Mouse (Mus musculus) testis, adult 2 months (tissue): Measurements from ENCODE around the gene Foxd1. TPM values are rescaled to one million over a fixed set of nuclear protein-coding genes. Genes with fewer than 3 reads are reported as not detected.
A peak's percentile ranks its signal among the peaks of the same experiment; 100 is the strongest.

Experiments used
- H3K27ac ChIP-seq: fragments of 200-500 bp; 2 replicates; pipeline ENCODE4 v1.5.1; 2012; ENCODE audit warnings: low read depth, low read length; ENCODE audit not compliant: control insufficient read depth, insufficient read depth
- H3K27me3 ChIP-seq: fragments of 200-500 bp; 2 replicates; pipeline ENCODE4 v1.6.1; 2012; ENCODE audit warnings: mild to moderate bottlenecking, low read length, moderate library complexity; ENCODE audit not compliant: control insufficient read depth, insufficient read depth
- H3K36me3 ChIP-seq: fragments of 200-500 bp; 2 replicates; pipeline ENCODE4 v1.6.1; 2012; ENCODE audit warnings: mild to moderate bottlenecking, low read length; ENCODE audit not compliant: control insufficient read depth, insufficient read depth
- H3K4me1 ChIP-seq: fragments of 200-500 bp; 2 replicates; pipeline ENCODE4 v1.6.1; 2012; ENCODE audit warnings: low read length; ENCODE audit not compliant: control insufficient read depth, insufficient read depth
- H3K4me3 ChIP-seq: fragments of 200-500 bp; 2 replicates; pipeline ENCODE4 v1.5.1; 2012; ENCODE audit warnings: low read depth, mild to moderate bottlenecking, low read length, moderate library complexity, mixed read lengths; ENCODE audit not compliant: control insufficient read depth
- CTCF ChIP-seq: fragments of 200-500 bp; IDR thresholded peaks from 2 replicates; pipeline ENCODE4 v1.5.1; 2012; ENCODE audit warnings: low read depth, mild to moderate bottlenecking, inconsistent platforms, low read length, moderate library complexity; ENCODE audit not compliant: control insufficient read depth, insufficient read depth, insufficient replicate concordance
- POLR2A ChIP-seq: fragments of 200-500 bp; IDR thresholded peaks from 2 replicates; pipeline ENCODE4 v1.6.1; 2012; ENCODE audit warnings: low read depth, mild to moderate bottlenecking, inconsistent platforms, low read length, moderate library complexity; ENCODE audit not compliant: control insufficient read depth
- polyA plus RNA-seq: library from polyadenylated mRNA; depleted of rRNA; stranded (reverse); fragments of >200 nt; gene quantifications from 2 replicates; pipeline ENCODE4 v1.2.3, GENCODE M21; 2012

Gene Foxd1
- polyA plus RNA-seq, 1 experiment: not detected

DNA sequence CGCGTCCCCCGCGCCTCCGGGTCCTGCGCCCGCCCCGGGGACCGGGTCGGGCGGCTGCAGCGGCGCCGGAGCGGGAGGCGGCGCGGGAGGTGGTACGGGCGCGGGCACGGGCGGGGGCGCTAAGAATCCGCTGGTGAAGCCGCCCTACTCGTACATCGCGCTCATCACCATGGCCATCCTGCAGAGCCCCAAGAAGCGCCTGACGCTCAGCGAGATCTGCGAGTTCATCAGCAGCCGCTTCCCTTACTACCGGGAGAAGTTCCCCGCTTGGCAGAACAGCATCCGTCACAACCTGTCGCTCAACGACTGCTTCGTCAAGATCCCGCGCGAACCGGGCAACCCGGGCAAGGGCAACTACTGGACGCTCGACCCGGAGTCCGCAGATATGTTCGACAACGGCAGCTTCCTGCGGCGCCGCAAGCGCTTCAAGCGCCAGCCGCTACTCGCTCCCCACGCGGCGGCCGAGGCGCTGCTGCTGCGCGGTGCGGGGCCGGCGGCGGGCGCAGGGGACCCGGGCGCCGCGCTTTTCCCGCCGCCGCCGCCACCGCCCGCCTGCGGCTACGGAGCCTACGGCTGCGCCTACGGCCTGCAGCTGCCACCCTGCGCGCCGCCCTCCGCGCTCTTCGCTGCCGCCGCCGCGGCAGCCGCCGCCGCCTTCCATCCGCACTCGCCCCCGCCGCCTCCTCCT is 973 bp downstream of the Foxd1 start:
- H3K36me3 ChIP-seq: no peaks in the 10 kb centered on the region
- TF ChIP-seq CTCF: no peak
- H3K27me3 ChIP-seq: peaks cover 12% of the 10 kb centered on the region
- peak overlapping the region; percentile 57 for H3K4me3 ChIP-seq
- H3K4me1 ChIP-seq: peaks cover 18% of the 10 kb centered on the region
- H3K27ac ChIP-seq: no peak overlapping the region

DNA sequence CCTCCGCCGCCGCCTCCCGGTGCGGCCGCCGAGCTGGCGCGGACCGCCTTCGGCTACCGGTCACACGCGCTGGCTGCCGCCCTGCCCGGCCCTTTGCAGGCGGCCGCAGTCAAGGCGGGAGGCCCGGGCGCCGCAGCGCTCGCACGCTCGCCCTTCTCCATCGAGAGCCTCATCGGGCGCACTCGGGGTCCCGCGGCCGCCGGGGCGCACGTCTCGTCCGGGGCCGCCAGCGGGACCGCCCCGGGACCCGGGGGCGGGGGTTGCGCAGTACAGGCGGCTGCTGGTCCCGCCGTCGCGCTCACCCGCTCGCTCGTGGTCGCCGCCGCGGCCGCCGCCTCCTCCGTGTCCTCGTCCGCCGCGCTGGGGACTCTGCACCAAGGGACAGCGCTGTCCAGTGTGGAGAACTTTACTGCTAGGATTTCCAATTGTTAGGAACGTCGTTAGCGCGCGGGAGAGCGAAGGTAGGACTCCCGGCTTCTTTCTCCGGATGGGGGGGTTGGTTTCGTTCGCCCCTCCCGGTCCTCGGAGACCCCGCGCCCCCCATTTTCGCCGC is 1.6 kb downstream of the Foxd1 start:
- TF ChIP-seq POLR2A (no peak), CTCF (no peak)
- no peaks in the 10 kb centered on the region for H3K36me3 ChIP-seq
- H3K27me3 ChIP-seq: peaks cover 12% of the 10 kb centered on the region
- H3K27ac ChIP-seq: no peak overlapping the region
- H3K4me1 ChIP-seq: peaks cover 18% of the 10 kb centered on the region
- H3K4me3 ChIP-seq: peak overlapping the region; percentile 57; the same call in 1 of the 2 replicates

DNA sequence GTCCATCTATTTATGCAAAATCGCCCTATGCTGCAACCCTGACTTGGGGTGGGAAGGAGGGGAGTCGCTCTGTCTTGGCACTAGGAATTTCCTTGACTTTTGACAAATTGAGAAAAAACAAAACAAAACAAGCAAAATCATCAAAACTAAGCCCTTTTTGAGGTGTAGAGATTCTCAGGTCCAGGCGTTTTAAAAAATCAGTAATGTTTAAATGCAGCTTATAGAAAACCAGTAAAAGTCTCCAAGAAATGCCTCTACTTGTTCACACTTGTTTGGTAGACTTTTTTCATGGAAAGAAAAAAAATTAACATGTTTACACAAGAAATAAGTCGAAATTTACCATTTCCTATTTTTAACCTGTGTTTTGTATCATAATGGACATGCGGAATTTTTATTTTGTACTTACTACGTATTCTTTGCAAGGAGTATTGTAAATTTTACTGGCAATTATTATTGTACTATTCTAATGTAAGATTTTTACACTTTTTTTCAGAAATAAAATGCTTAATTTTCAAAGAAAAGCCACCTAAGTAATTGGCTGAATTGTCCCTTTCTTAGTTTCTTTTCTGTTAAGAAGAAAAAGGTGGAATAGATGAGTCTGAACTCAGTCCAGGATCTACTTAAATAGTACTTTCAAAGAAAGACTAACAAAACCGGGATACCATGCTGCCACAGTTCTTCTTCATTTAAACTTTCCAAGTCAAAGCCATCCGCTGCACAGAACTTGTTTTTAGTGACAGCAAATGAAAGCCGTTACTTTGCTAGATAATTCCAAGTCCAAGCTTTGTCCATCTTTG is 2.3 kb downstream of the Foxd1 start:
- TF ChIP-seq POLR2A (no peak), CTCF (no peak)
- H3K36me3 ChIP-seq: no peaks in the 10 kb centered on the region
- H3K27ac ChIP-seq: no peak overlapping the region
- H3K4me1 ChIP-seq: peaks cover 18% of the 10 kb centered on the region
- H3K27me3 ChIP-seq: peaks cover 12% of the 10 kb centered on the region
- H3K4me3 ChIP-seq: no peak overlapping the region

DNA sequence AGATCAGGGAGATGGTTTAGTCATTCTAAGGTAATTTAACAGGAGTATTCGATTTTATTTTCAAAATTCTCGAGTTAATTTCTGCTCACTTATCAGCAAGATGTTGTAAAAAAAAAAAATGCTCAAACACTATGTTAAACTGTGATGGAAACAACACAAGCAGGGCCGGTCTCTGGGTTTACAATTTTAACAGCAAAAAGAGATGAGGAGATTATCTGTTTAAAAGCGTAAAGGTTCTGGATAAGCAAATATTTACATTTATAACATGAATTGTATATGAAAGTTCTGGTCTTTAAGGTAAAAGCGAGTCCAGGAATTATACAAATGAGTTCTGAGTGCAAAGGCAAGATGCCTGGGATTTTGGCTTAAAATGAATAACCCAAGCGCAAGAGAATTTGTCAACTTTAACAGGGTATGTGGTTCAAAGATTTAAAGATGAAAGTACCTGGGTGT is 3.0 kb downstream of the Foxd1 start:
- Histone ChIP-seq H3K27me3 (peaks cover 12% of the 10 kb centered on the region), H3K4me3 (no peak overlapping the region), H3K27ac (no peak overlapping the region)

DNA sequence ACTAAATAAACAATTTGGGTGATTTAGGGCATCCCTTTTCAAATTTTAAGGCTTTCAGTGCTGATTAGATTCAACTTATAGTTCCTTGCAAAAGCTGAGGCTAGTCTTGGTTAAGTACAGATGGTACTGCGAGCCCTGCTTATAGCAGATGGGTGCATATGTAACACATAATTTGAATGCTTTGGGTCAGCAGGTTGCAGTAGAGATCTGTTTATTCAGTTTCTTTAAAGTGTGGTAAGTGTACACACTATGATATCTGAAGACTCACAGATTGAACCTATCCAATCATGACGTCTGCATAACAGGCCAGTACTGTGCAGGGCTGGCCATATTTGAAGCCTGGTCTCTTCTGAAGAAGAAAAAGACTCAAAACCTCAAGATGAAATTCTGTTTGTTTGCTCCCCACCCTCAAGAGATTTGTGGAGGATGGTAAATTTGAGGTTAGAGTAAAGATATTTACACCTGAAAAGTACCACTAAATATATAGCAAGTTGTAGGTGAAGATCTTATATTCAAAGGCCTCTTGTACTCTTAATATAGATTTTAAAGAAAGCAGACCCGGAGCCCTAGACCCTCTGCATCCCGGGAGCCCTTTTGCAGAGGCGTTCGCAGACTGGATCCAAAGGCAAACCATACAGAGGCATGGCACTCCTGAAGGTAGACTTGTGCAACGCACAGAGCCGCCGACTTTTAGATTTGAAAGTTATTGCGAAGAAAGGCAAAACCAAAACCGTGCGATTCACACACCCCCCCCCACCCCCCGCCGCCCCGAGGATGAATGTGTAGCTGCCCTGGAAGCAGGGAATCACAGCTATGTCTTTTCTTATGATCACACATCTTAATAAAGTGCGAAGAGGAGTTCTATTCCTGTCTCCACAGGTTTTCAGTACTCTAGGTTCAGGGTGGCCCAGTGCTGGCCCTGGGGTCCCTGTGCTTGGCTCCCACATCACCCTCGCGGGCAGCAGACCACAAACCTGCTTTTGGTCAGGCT is 3.7 kb downstream of the Foxd1 start:
- TF ChIP-seq POLR2A: no peak
- TF ChIP-seq CTCF: no peak
- no peak overlapping the region for H3K27ac ChIP-seq
- no peaks in the 10 kb centered on the region for H3K36me3 ChIP-seq
- H3K4me1 ChIP-seq: peaks cover 18% of the 10 kb centered on the region
- peaks cover 12% of the 10 kb centered on the region for H3K27me3 ChIP-seq
- H3K4me3 ChIP-seq: no peak overlapping the region

More for the DNA sequence above, 3.0 kb downstream of the Foxd1 start:
- H3K4me1 ChIP-seq: peaks cover 18% of the 10 kb centered on the region
- TF ChIP-seq POLR2A (no peak), CTCF (no peak)
- no peaks in the 10 kb centered on the region for H3K36me3 ChIP-seq

DNA sequence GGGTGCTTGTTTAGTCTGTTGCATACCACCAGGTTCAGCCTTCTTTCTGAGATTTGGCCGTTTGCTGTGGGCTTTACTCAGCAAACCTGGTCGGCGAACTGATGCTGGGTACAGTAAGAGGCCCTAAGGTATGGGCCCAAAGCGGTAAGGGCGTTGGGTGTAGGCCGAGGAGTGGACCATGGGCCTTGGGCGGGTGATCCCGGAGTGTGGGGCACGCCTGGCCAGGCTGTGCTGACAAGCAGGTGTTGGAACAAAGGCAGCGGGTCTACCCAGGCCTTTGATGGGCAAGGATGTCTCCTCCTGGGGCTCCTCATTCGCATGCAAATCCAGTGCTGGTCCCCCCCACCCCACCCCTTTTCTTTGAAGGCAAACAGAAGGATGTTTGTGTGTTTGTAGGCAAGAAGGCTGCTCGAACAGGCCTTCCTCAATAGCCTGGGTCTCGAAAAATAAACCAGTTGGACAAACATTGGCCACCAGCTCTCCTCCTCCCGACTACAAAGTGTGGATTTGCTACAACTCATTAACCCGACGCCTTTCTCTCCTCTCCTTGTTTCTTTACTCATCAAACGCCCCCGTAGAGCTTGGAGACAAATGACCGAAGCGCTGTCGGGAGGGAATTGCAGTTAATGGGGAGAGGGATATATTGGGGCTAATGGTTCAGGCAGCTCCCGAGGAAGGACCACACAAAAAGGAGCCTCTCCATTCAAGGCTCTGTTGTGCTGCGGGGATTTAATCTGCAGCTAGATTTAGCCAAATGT is 4.6 kb downstream of the Foxd1 start:
- TF ChIP-seq CTCF (no peak), POLR2A (no peak)
- Histone ChIP-seq H3K27ac (no peak overlapping the region), H3K36me3 (no peaks in the 10 kb centered on the region), H3K4me3 (no peak overlapping the region), H3K27me3 (peaks cover 12% of the 10 kb centered on the region), H3K4me1 (peaks cover 18% of the 10 kb centered on the region)
